Mouse (Mus musculus) heart, adult 2 months (tissue): Measurements from ENCODE around the gene Tjp1.

Experiments used
- CTCF ChIP-seq: fragments of 200-600 bp; IDR thresholded peaks from 2 replicates; pipeline ENCODE4 v1.8.1; 2022; ENCODE audit warnings: antibody characterized with exemption, mild to moderate bottlenecking, moderate library complexity
- POLR2A ChIP-seq: fragments of 200-500 bp; IDR thresholded peaks from 2 replicates; pipeline ENCODE4 v1.6.1; 2011; ENCODE audit warnings: mild to moderate bottlenecking, low read depth, low read length, control low read depth; ENCODE audit not compliant: insufficient read depth

GRCm38 (mm10) chr7:65527071-65528007 is at the start of gene Tjp1:
- no peak for TF ChIP-seq POLR2A
- no peak for TF ChIP-seq CTCF
